In genomic region chr19:44311306-44312006, GRCm38 (mm10) we compare ENCODE assay signal across 10 mouse cellular contexts. TPM values are rescaled to one million over a fixed set of nuclear protein-coding genes. Genes with fewer than 3 reads are reported as not detected.
DNase-seq lines count a peak whose midpoint lies in the region; ATAC-seq and TF ChIP-seq lines count a peak whose summit lies in the region.
"Had no signal": no experiment of that assay in that cellular context is flagged by ENCODE, and none has a peak within 500 bp of the region (broad histone marks: within the 10 kb centered on the region; RNA-seq: fewer than 3 reads in every experiment).

No protein-coding gene starts in this region.

- no peak overlapping the region for H3K4me2 ChIP-seq in stomach, embryonic 14.5 days (replicated peaks; ENCODE audit: low read depth, low read length)
- H3K4me2 ChIP-seq in stomach, postnatal 0 days (replicated peaks; ENCODE audit: low read depth) = no peak overlapping the region
- no peak overlapping the region for H3K4me2 ChIP-seq in hindbrain, embryonic 16.5 days (ENCODE audit: low read length)
- H3K4me2 ChIP-seq: embryonic facial prominence, embryonic 13.5 days had no signal

- no peak for TF ChIP-seq EP300 in stomach, postnatal 0 days (optimal IDR thresholded peaks at IDR 0.05)

- H3K36me3 ChIP-seq in stomach, embryonic 14.5 days (ENCODE audit: control insufficient read depth, insufficient read depth, low read length) = peaks cover 19% of the 10 kb centered on the region
- H3K36me3 ChIP-seq in stomach, postnatal 0 days (ENCODE audit: control insufficient read depth, insufficient read depth, low read length) = peaks cover 8% of the 10 kb centered on the region; the same call in 1 of the 2 replicates
- peaks cover 14% of the 10 kb centered on the region; the same call in 1 of the 2 replicates for H3K36me3 ChIP-seq in hindbrain, embryonic 16.5 days (ENCODE audit: control insufficient read depth, insufficient read depth, low read length)

- H3K4me3 ChIP-seq in stomach, embryonic 14.5 days (ENCODE audit: low read depth, low read length) = no peak overlapping the region
- no peak overlapping the region for H3K4me3 ChIP-seq in stomach, postnatal 0 days (ENCODE audit: low read depth, low read length)
- no peak overlapping the region for H3K4me3 ChIP-seq in hindbrain, embryonic 16.5 days (ENCODE audit: low read length)
- H3K4me3 ChIP-seq: embryonic facial prominence, embryonic 13.5 days had no signal

- no peaks in the 10 kb centered on the region for H3K27me3 ChIP-seq in stomach, embryonic 14.5 days (ENCODE audit: control insufficient read depth, insufficient read depth, low read length)
- no peaks in the 10 kb centered on the region for H3K27me3 ChIP-seq in stomach, postnatal 0 days (ENCODE audit: control insufficient read depth, insufficient read depth, low read length)
- H3K27me3 ChIP-seq in hindbrain, embryonic 16.5 days (replicated peaks; ENCODE audit: control insufficient read depth, insufficient read depth, low read length) = no peaks in the 10 kb centered on the region
- H3K27me3 ChIP-seq: embryonic facial prominence, embryonic 13.5 days had no signal

- ATAC-seq in stomach, embryonic 14.5 days (ENCODE audit: insufficient number of reproducible peaks, insufficient read depth, low FRiP score, low read depth) = no peak
- ATAC-seq in stomach, postnatal 0 days (ENCODE audit: low FRiP score, low TSS enrichment) = no peak
- no peak for ATAC-seq in hindbrain, embryonic 16.5 days

- 57% methylated on average over 8 of the region's 8 CpGs for WGBS in stomach, embryonic 14.5 days
- 62% methylated on average over 8 of the region's 8 CpGs for WGBS in stomach, postnatal 0 days
- WGBS in hindbrain, embryonic 16.5 days = 38% methylated on average over 8 of the region's 8 CpGs

- 0 out of 2 replicates have a peak overlapping the region, but pooled peaks have one; percentile 21 for H3K27ac ChIP-seq in stomach, embryonic 14.5 days (ENCODE audit: low read length)
- no peak overlapping the region for H3K27ac ChIP-seq in stomach, postnatal 0 days (replicated peaks)
- H3K27ac ChIP-seq in hindbrain, embryonic 16.5 days (ENCODE audit: low read depth, low read length) = peak overlapping the region; percentile 24; the same call in 1 of the 2 replicates
- H3K27ac ChIP-seq: embryonic facial prominence, embryonic 13.5 days had no signal

- TF ChIP-seq CTCF in stomach, postnatal 0 days (IDR thresholded peaks at IDR 0.05; ENCODE audit: low read depth) = no peak

- peak; percentile 13 for DNase-seq in kidney, adult 11 months
- no peak for DNase-seq in kidney, postnatal 10 days
- DNase-seq in stomach, postnatal 0 days (ENCODE audit: low spot score) = no peak
- DNase-seq in urinary bladder, postnatal 10 days (ENCODE audit: low spot score) = no peak
- DNase-seq in gastrocnemius, adult 18-20 months (ENCODE audit: low spot score) = no peak
- DNase-seq: gastrocnemius, postnatal 14 days; liver had no signal

- H3K4me1 ChIP-seq in stomach, embryonic 14.5 days (ENCODE audit: control insufficient read depth, insufficient read depth, low read length) = peaks cover 9% of the 10 kb centered on the region; the same call in 1 of the 2 replicates
- H3K4me1 ChIP-seq in stomach, postnatal 0 days (replicated peaks; ENCODE audit: control insufficient read depth, insufficient read depth) = no peaks in the 10 kb centered on the region; the same call in 1 of the 2 replicates
- peaks cover 8% of the 10 kb centered on the region for H3K4me1 ChIP-seq in hindbrain, embryonic 16.5 days (ENCODE audit: control insufficient read depth, insufficient read depth, low read depth, low read length)

- H3K9me3 ChIP-seq in stomach, embryonic 14.5 days (ENCODE audit: control insufficient read depth, low read depth, low read length) = no peaks in the 10 kb centered on the region
- no peaks in the 10 kb centered on the region for H3K9me3 ChIP-seq in stomach, postnatal 0 days (ENCODE audit: control insufficient read depth, low read length)
- H3K9me3 ChIP-seq in hindbrain, embryonic 16.5 days (ENCODE audit: control insufficient read depth, low read length) = no peaks in the 10 kb centered on the region
- H3K9me3 ChIP-seq: embryonic facial prominence, embryonic 13.5 days had no signal

- no peak overlapping the region for H3K9ac ChIP-seq in stomach, embryonic 14.5 days (replicated peaks; ENCODE audit: low read depth, low read length)
- no peak overlapping the region for H3K9ac ChIP-seq in stomach, postnatal 0 days (ENCODE audit: low read length)
- no peak overlapping the region for H3K9ac ChIP-seq in hindbrain, embryonic 16.5 days (ENCODE audit: low read depth, low read length)
- H3K9ac ChIP-seq: embryonic facial prominence, embryonic 13.5 days had no signal

RNA-seq across cellular contexts. Expression of gene Scd2, which starts 18.0 kb away (rescaled TPM):
- polyA plus RNA-seq in stomach, embryonic 14.5 days (2014; fragmentation: Nextera tagmentation; extraction: Ambion mirVana) = 237 and 282 TPM in 2 replicates
- polyA plus RNA-seq in stomach, postnatal 0 days (2015; fragmentation: Nextera tagmentation; extraction: Ambion mirVana) = 29.5 and 34.0 TPM in 2 replicates
- polyA plus RNA-seq in hindbrain, embryonic 16.5 days (2015; fragmentation: Nextera tagmentation; extraction: Ambion mirVana) = 290 and 322 TPM in 2 replicates
- total RNA-seq in gastrocnemius, adult 18-20 months (2021) = 1 to 10 TPM; 5.5 to 8.3 TPM

RNA-seq across cellular contexts. Expression of gene Scd4, which starts 21.4 kb away (rescaled TPM):
- polyA plus RNA-seq in stomach, embryonic 14.5 days (2014; fragmentation: Nextera tagmentation; extraction: Ambion mirVana) = 0.10 and 0.25 TPM in 2 replicates
- polyA plus RNA-seq in stomach, postnatal 0 days (2015; fragmentation: Nextera tagmentation; extraction: Ambion mirVana) = 0.08 TPM in 1 of 2 replicates, not detected in the other
- polyA plus RNA-seq in hindbrain, embryonic 16.5 days (2015; fragmentation: Nextera tagmentation; extraction: Ambion mirVana) = 0.16 and 0.21 TPM in 2 replicates
- total RNA-seq in gastrocnemius, adult 18-20 months (2021) = under 1 TPM in 1 of 2 experiments, not detected in 1; 0.14 TPM
